Mouse (Mus musculus) forebrain, postnatal 0 days (tissue): ENCODE measurements around the gene Mrap. TPM values are rescaled to one million over a fixed set of nuclear protein-coding genes. Genes with fewer than 3 reads are reported as not detected.

ENCODE experiments used
- ATAC-seq: fragments of 200-750 bp; cut with Nextera tagmentation; 2 replicates; pipeline ENCODE4 v1.8.0; 2017; ENCODE audit warnings: mild to moderate bottlenecking, moderate library complexity
- DNase-seq: peaks from one replicate; pipeline ENCODE4 v3.0.0-alpha.2; 2015
- H3K27ac ChIP-seq: fragments of 300-500 bp; sonication (generic); 2 replicates; pipeline ENCODE4 v1.5.1; 2014; ENCODE audit warnings: low read depth, mild to moderate bottlenecking, antibody characterized with exemption, low read length, moderate library complexity, mixed read lengths
- H3K27me3 ChIP-seq: fragments of 300-500 bp; sonication (generic); 2 replicates; pipeline ENCODE4 v1.6.1; 2014; ENCODE audit warnings: mild to moderate bottlenecking, low read length, mixed read lengths; ENCODE audit not compliant: insufficient read depth
- H3K36me3 ChIP-seq: fragments of 300-500 bp; sonication (generic); 2 replicates; pipeline ENCODE4 v1.6.1; 2014; ENCODE audit warnings: mild to moderate bottlenecking, moderate library complexity; ENCODE audit not compliant: insufficient read depth
- H3K4me1 ChIP-seq: fragments of 300-500 bp; sonication (generic); 2 replicates; pipeline ENCODE4 v1.6.1; 2014; ENCODE audit warnings: antibody characterized with exemption; ENCODE audit not compliant: insufficient read depth
- H3K4me2 ChIP-seq: fragments of 300-500 bp; sonication (generic); 2 replicates; pipeline ENCODE4 v1.6.1; 2014; ENCODE audit warnings: low read depth, mild to moderate bottlenecking, moderate library complexity
- H3K4me3 ChIP-seq: fragments of 300-500 bp; sonication (generic); 2 replicates; pipeline ENCODE4 v1.5.1; 2014; ENCODE audit warnings: low read depth, low read length, mixed read lengths
- H3K9ac ChIP-seq: fragments of 300-500 bp; sonication (generic); 2 replicates; pipeline ENCODE4 v1.6.1; 2014; ENCODE audit warnings: mild to moderate bottlenecking
- H3K9me3 ChIP-seq: fragments of 300-500 bp; sonication (generic); 2 replicates; pipeline ENCODE4 v1.6.1; 2016; ENCODE audit warnings: low read length
- CTCF ChIP-seq: sonication (generic); IDR thresholded peaks from 2 replicates; pipeline ENCODE4 v1.5.1; 2016; ENCODE audit warnings: antibody characterized with exemption, control low read depth, low read depth
- WGBS: fragments of 180-500 bp; shearing (Covaris S2); extraction: QIAGEN DNeasy Blood & Tissue Kit; methylation state at CpG from one replicate; pipeline ENCODE4 v1.1.7; 2014; 5-methylcytosine and 5-hydroxymethylcytosine counted together
- polyA plus RNA-seq: library from polyadenylated mRNA; unstranded; fragments of >200 nt; fragmentation: Nextera tagmentation; extraction: Ambion mirVana; gene quantifications from 2 replicates; pipeline ENCODE4 v1.2.1, GENCODE M21; 2015
- total RNA-seq: library from RNA; depleted of rRNA; stranded (reverse); fragments of >200 nt; gene quantifications from 2 replicates; pipeline ENCODE4 v1.2.3, GENCODE M21; 2014; rRNA removed

Mrap gene
- total and polyA plus RNA-seq, 2 experiments from 2014 or later, result 0.77 to 1.00 TPM

DNA sequence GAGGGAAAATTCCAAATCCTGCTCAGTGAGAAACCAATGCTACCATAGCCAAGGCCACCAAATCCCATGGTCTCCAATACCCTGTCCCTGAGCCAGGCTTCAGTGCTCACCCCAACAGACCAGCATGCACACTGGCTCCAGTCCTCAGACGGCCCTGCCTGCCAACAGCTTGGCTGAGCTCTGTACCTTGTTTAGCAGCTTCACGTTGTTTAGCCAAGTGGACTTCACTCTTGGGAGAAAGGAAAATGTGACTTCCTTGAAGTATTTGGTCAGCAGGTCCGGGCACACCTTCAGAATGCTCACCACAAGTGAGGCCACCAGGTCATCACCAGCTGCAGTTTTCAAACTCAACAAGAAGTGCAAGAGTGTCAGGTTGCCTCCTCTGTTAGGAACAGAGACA lies 54.5 kb downstream of the Mrap start:
- WGBS, result 91% methylated on average over 3 of the region's 3 CpGs
- no peaks in the 10 kb centered on the region for H3K4me1 ChIP-seq
- no peaks in the 10 kb centered on the region for H3K9me3 ChIP-seq
- no peak overlapping the region for H3K9ac ChIP-seq
- no peak overlapping the region for H3K27ac ChIP-seq
- H3K27me3 ChIP-seq, result no peaks in the 10 kb centered on the region
- TF ChIP-seq CTCF, result no peak
- H3K4me3 ChIP-seq, result no peak overlapping the region
- peaks cover 88% of the 10 kb centered on the region for H3K36me3 ChIP-seq
- ATAC-seq (no peak), DNase-seq (no peak)
- no peak overlapping the region for H3K4me2 ChIP-seq

DNA sequence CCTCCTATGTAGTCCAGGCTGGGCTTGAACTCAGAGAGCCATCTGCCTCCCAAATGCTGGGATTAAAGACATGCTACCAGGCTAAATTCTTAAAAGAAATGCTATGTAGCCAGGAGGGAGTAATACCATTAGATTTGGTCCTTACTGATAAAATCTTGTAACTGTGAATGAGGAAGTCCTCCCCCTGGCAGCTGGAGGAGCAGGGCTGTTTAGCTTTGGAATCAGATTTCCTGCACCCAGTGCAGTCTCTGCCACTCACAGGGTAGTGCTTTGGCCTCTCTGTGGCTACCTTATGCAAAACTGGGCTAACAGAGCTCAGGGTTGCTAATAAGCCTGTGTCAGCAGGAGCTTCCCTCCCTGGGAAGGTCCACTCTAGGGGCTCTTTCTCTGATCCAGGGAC lies 56.7 kb downstream of the Mrap start:
- no peak for DNase-seq
- H3K4me3 ChIP-seq, result no peak overlapping the region
- no peaks in the 10 kb centered on the region for H3K27me3 ChIP-seq
- peaks cover 78% of the 10 kb centered on the region for H3K36me3 ChIP-seq
- no peak for ATAC-seq
- no peaks in the 10 kb centered on the region for H3K4me1 ChIP-seq
- H3K27ac ChIP-seq, result no peak overlapping the region
- no peak overlapping the region for H3K4me2 ChIP-seq
- TF ChIP-seq CTCF, result no peak
- H3K9me3 ChIP-seq, result no peaks in the 10 kb centered on the region
- no peak overlapping the region for H3K9ac ChIP-seq

DNA sequence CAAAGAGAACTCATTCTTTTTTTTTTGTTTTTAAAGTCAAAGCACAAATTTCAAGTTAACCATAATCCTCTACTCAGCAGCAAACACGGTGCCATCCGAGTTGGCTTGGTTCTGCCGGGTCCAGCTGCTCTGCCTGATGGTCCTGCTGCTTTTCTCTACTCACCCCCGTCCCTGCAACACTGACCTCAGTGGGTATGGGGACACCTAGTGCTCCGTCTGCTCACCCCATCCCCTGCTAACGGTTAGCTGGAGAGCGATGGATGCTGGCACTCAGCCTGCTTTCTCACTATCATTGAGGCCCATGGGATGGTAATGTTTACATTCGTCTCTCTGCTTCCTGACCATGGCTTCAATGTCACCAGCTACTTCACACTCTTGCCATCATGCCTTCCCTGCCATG lies 60.4 kb downstream of the Mrap start:
- Histone ChIP-seq H3K4me1 (no peaks in the 10 kb centered on the region), H3K4me3 (no peak overlapping the region), H3K36me3 (peaks cover 68% of the 10 kb centered on the region), H3K27ac (no peak overlapping the region), H3K4me2 (no peak overlapping the region), H3K9ac (no peak overlapping the region), H3K27me3 (no peaks in the 10 kb centered on the region), H3K9me3 (no peaks in the 10 kb centered on the region)
- ATAC-seq (no peak), DNase-seq (no peak)
- WGBS, result 86% methylated on average over 8 of the region's 8 CpGs
- no peak for TF ChIP-seq CTCF

DNA sequence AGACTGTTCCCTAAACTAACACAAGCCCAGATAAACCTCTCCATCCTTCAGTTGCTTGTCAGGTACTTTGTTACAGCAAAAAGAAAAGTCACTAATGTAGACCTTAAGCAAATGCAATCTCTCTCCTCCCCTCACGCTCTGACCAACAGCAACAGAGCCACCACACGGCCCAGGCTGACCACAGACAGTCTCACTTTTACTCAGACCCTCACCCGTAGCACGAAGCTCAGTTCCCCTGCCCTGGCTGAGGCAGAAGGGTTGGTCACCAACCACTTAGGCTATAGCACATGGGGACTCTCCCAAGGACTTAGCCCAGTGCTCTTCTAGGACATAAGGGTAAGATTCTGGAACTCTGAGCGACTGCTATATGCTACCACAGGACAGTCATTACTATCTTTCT lies 60.8 kb downstream of the Mrap start:
- peaks cover 71% of the 10 kb centered on the region for H3K36me3 ChIP-seq
- TF ChIP-seq CTCF, result no peak
- ATAC-seq (no peak), DNase-seq (no peak)
- no peak overlapping the region for H3K4me2 ChIP-seq
- H3K9ac ChIP-seq, result no peak overlapping the region
- H3K9me3 ChIP-seq, result no peaks in the 10 kb centered on the region
- H3K27me3 ChIP-seq, result no peaks in the 10 kb centered on the region
- H3K4me1 ChIP-seq, result no peaks in the 10 kb centered on the region
- 91% methylated on average over 5 of the region's 5 CpGs for WGBS
- H3K4me3 ChIP-seq, result no peak overlapping the region
- H3K27ac ChIP-seq, result no peak overlapping the region

Other genes starting within 250 kb of the Mrap start
- gene Mis18a, start 10.8 kb upstream of the Mrap start, total RNA-seq, result 24.1 and 27.0 TPM in 2 replicates
- gene Mis18a, start 10.8 kb upstream of the Mrap start, polyA plus RNA-seq, result 29.8 and 33.6 TPM in 2 replicates
- 12.7 and 19.0 TPM in 2 replicates for gene Urb1, start 72.2 kb downstream of the Mrap start, total RNA-seq
- 4.6 and 5.4 TPM in 2 replicates for gene Urb1, start 72.2 kb downstream of the Mrap start, polyA plus RNA-seq
- 4.0 TPM in 2 replicates for gene Eva1c, start 88.5 kb downstream of the Mrap start, total RNA-seq
- gene Eva1c, start 88.5 kb downstream of the Mrap start, polyA plus RNA-seq, result 3.4 TPM in 2 replicates
- 28.0 and 28.6 TPM in 2 replicates for gene Cfap298, start 196.9 kb downstream of the Mrap start, total RNA-seq
- gene Cfap298, start 196.9 kb downstream of the Mrap start, polyA plus RNA-seq, result 73.4 and 79.6 TPM in 2 replicates